Mouse (Mus musculus) hindbrain, embryonic 16.5 days (tissue): Measurements from ENCODE around the gene Gm867. TPM values are rescaled to one million over a fixed set of nuclear protein-coding genes. Genes with fewer than 3 reads are reported as not detected.

Experiments used
- ATAC-seq: fragments of 200-750 bp; cut with Nextera tagmentation; 2 replicates; pipeline ENCODE4 v1.8.0; 2017; ENCODE audit warnings: moderate TSS enrichment, moderate library complexity
- H3K27ac ChIP-seq: fragments of 300-500 bp; sonication (generic); 2 replicates; pipeline ENCODE4 v1.5.1; 2014; ENCODE audit warnings: low read depth, mild to moderate bottlenecking, control low read depth, low read length, moderate library complexity
- H3K27me3 ChIP-seq: fragments of 300-500 bp; sonication (generic); replicated peaks from 2 replicates; pipeline ENCODE4 v1.6.1; 2014; ENCODE audit warnings: low read length; ENCODE audit not compliant: control insufficient read depth, insufficient read depth
- H3K36me3 ChIP-seq: fragments of 300-500 bp; sonication (generic); 2 replicates; pipeline ENCODE4 v1.6.1; 2014; ENCODE audit warnings: mild to moderate bottlenecking, low read length, moderate library complexity, mixed read lengths; ENCODE audit not compliant: control insufficient read depth, insufficient read depth
- H3K4me1 ChIP-seq: fragments of 300-500 bp; sonication (generic); 2 replicates; pipeline ENCODE4 v1.6.1; 2014; ENCODE audit warnings: low read depth, low read length; ENCODE audit not compliant: control insufficient read depth, insufficient read depth
- H3K4me2 ChIP-seq: fragments of 300-500 bp; sonication (generic); 2 replicates; pipeline ENCODE4 v1.6.1; 2014; ENCODE audit warnings: mild to moderate bottlenecking, low read length, control low read depth, moderate library complexity
- H3K4me3 ChIP-seq: fragments of 300-500 bp; sonication (generic); 2 replicates; pipeline ENCODE4 v1.5.1; 2014; ENCODE audit warnings: mild to moderate bottlenecking, low read length, control low read depth, moderate library complexity
- H3K9ac ChIP-seq: fragments of 300-500 bp; sonication (generic); 2 replicates; pipeline ENCODE4 v1.6.1; 2014; ENCODE audit warnings: low read depth, mild to moderate bottlenecking, control low read depth, low read length, moderate library complexity
- H3K9me3 ChIP-seq: fragments of 300-500 bp; sonication (generic); 2 replicates; pipeline ENCODE4 v1.6.1; 2014; ENCODE audit warnings: mild to moderate bottlenecking, low read length, moderate library complexity; ENCODE audit not compliant: control insufficient read depth
- WGBS: fragments of 180-500 bp; shearing (Covaris S2); extraction: QIAGEN DNeasy Blood & Tissue Kit; methylation state at CpG from one replicate; pipeline ENCODE4 v1.1.7; 2014; 5-methylcytosine and 5-hydroxymethylcytosine counted together
- polyA plus RNA-seq: library from polyadenylated mRNA; unstranded; fragments of >200 nt; fragmentation: Nextera tagmentation; extraction: Ambion mirVana; gene quantifications from 2 replicates; pipeline ENCODE4 v1.2.1, GENCODE M21; 2015

Gene Gm867
- polyA plus RNA-seq, 1 experiment from 2014 or later: 0.74 TPM

- Histone ChIP-seq H3K27ac (no peak overlapping the region), H3K4me1 (peaks cover 6% of the 10 kb centered on the region), H3K4me3 (no peak overlapping the region), H3K9me3 (no peaks in the 10 kb centered on the region), H3K36me3 (no peaks in the 10 kb centered on the region), H3K27me3 (no peaks in the 10 kb centered on the region), H3K9ac (no peak overlapping the region), H3K4me2 (peak overlapping the region; percentile 74)
- WGBS: 47% methylated on average over 10 of the region's 10 CpGs
- ATAC-seq: no peak
These were observed 2.4 kb downstream of the Gm867 start for GRCm38 (mm10) chr10:75937851-75938643.

- Histone ChIP-seq H3K9me3 (no peaks in the 10 kb centered on the region), H3K27ac (no peak overlapping the region), H3K4me2 (peak overlapping the region; percentile 74), H3K9ac (peak overlapping the region; percentile 35), H3K27me3 (no peaks in the 10 kb centered on the region), H3K36me3 (no peaks in the 10 kb centered on the region), H3K4me3 (peak overlapping the region; percentile 57; the same call in 1 of the 2 replicates), H3K4me1 (peaks cover 14% of the 10 kb centered on the region)
- 39% methylated on average over 18 of the region's 18 CpGs for WGBS
- ATAC-seq: no peak
These were observed 3.4 kb downstream of the Gm867 start for GRCm38 (mm10) chr10:75936909-75937667.

- 1% methylated on average over 47 of the region's 51 CpGs for WGBS
- H3K27ac ChIP-seq: peak within 1 kb of the TSS; percentile 36
- H3K36me3 ChIP-seq: no peaks in the 10 kb centered on the region
- peak within 1 kb of the TSS; percentile 74 for H3K4me2 ChIP-seq
- ATAC-seq: peak; percentile 74
- peaks cover 24% of the 10 kb centered on the region for H3K4me1 ChIP-seq
- peak within 1 kb of the TSS; percentile 68 for H3K9ac ChIP-seq
- peak within 1 kb of the TSS; percentile 57 for H3K4me3 ChIP-seq
- no peaks in the 10 kb centered on the region for H3K9me3 ChIP-seq
- H3K27me3 ChIP-seq: no peaks in the 10 kb centered on the region
These were observed 4.6 kb downstream of the Gm867 start, which contains the start of gene Mmp11 for GRCm38 (mm10) chr10:75935680-75936541. Mmp11 (minus strand) TSS chr10:75936496.

GRCm38 (mm10) chr10:75934991-75935390, 5.5 kb downstream of the Gm867 start:
- H3K27ac ChIP-seq: no peak overlapping the region
- H3K4me2 ChIP-seq: peak overlapping the region; percentile 74
- no peak for ATAC-seq
- H3K36me3 ChIP-seq: no peaks in the 10 kb centered on the region
- H3K27me3 ChIP-seq: no peaks in the 10 kb centered on the region
- peaks cover 24% of the 10 kb centered on the region for H3K4me1 ChIP-seq
- H3K9ac ChIP-seq: no peak overlapping the region
- no peak overlapping the region for H3K4me3 ChIP-seq
- H3K9me3 ChIP-seq: no peaks in the 10 kb centered on the region
- WGBS: 83% methylated on average over 1 of the region's 1 CpGs

GRCm38 (mm10) chr10:75932891-75933290, 7.6 kb downstream of the Gm867 start, which contains the start of gene Chchd10:
Chchd10 (plus strand) TSS chr10:75933130.
- Histone ChIP-seq H3K4me2 (peak within 1 kb of the TSS; percentile 95), H3K27ac (peak within 1 kb of the TSS; percentile 26; the same call in 1 of the 2 replicates), H3K36me3 (no peaks in the 10 kb centered on the region), H3K27me3 (no peaks in the 10 kb centered on the region), H3K9ac (peak within 1 kb of the TSS; percentile 78), H3K9me3 (no peaks in the 10 kb centered on the region), H3K4me1 (peaks cover 24% of the 10 kb centered on the region), H3K4me3 (peak within 1 kb of the TSS; percentile 51)
- WGBS: 28% methylated on average over 6 of the region's 6 CpGs
- ATAC-seq: no peak

- peak overlapping the region; percentile 95 for H3K4me2 ChIP-seq
- peak; percentile 38 for ATAC-seq
- H3K4me3 ChIP-seq: peak overlapping the region; percentile 51
- peak overlapping the region; percentile 26; the same call in 1 of the 2 replicates for H3K27ac ChIP-seq
- no peaks in the 10 kb centered on the region for H3K27me3 ChIP-seq
- H3K4me1 ChIP-seq: peaks cover 22% of the 10 kb centered on the region
- WGBS: under 1% methylated on average over 39 of the region's 44 CpGs
- H3K9me3 ChIP-seq: no peaks in the 10 kb centered on the region
- H3K9ac ChIP-seq: peak overlapping the region; percentile 78
- H3K36me3 ChIP-seq: no peaks in the 10 kb centered on the region
These were observed 8.3 kb downstream of the Gm867 start for GRCm38 (mm10) chr10:75932081-75932678.

- Histone ChIP-seq H3K4me1 (peaks cover 18% of the 10 kb centered on the region), H3K4me2 (peak overlapping the region; percentile 95), H3K27ac (no peak overlapping the region), H3K9ac (peak overlapping the region; percentile 48), H3K4me3 (peak overlapping the region; percentile 51), H3K36me3 (no peaks in the 10 kb centered on the region), H3K9me3 (no peaks in the 10 kb centered on the region), H3K27me3 (no peaks in the 10 kb centered on the region)
- 27% methylated on average over 7 of the region's 7 CpGs for WGBS
- no peak for ATAC-seq
These were observed 9.2 kb downstream of the Gm867 start for GRCm38 (mm10) chr10:75931311-75931710.

- Histone ChIP-seq H3K27me3 (no peaks in the 10 kb centered on the region), H3K36me3 (no peaks in the 10 kb centered on the region), H3K4me3 (no peak overlapping the region), H3K4me2 (no peak overlapping the region), H3K9me3 (no peaks in the 10 kb centered on the region), H3K9ac (no peak overlapping the region), H3K4me1 (peaks cover 18% of the 10 kb centered on the region), H3K27ac (no peak overlapping the region)
- no peak for ATAC-seq
- WGBS: 37% methylated on average over 6 of the region's 6 CpGs
These were observed 10.2 kb downstream of the Gm867 start for GRCm38 (mm10) chr10:75930304-75930703.
